Mouse (Mus musculus) heart, postnatal 36 days (tissue): Measurements from ENCODE around the gene Ntn3. TPM values are rescaled to one million over a fixed set of nuclear protein-coding genes. Genes with fewer than 3 reads are reported as not detected.

Experiments used
- DNase-seq, 2 experiments: peaks; one replicate each; pipeline ENCODE4 v3.0.0; 2021 to 2022
- intact Hi-C: fragments of 180-260 bp; cut with DNase I; formaldehyde crosslinking; loops from one replicate; pipeline ENCODE4 v1.15.1; 2025
- microRNA-seq, 2 experiments: library from miRNA; unstranded; fragments of <30 nt; microRNA quantifications; one replicate each; pipeline ENCODE4 v1.2.0; 2021; ENCODE audit warnings: borderline number of aligned reads in 2 of 2
- total RNA-seq, 2 experiments: library from RNA; stranded (reverse); gene quantifications; 2 replicates each; pipeline ENCODE4 v1.2.3; 2021

The Ntn3 gene
- total RNA-seq, 2 experiments from 2014 or later, result 0.58 to 0.68 TPM

DNA sequence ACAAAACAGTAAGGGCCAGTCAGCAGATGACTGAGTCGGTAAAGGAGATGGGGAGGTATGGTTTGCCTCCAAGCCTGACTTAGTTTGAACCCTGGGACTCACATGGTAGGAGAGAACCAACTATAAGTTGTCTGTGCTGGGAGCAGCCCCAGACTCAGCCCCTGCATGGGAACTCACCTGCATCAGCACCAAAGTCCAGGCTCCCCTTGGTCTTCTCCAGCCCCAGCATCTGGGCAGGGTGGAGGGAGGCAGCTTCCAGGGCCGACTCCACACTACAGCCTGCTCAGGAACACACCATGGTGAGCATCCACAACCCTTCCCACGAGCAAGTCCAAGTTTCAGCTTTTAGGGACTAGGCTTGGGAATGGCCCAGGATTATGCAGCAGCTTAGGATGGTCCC, 52.9 kb downstream of the Ntn3 start:
- intact Hi-C loops, result no loop called here
- no peak for DNase-seq

- intact Hi-C loops, result no loop called here
- no peak for DNase-seq
Measured at GRCm38 (mm10) chr17:24155742-24156141, 53.6 kb downstream of the Ntn3 start.

DNA sequence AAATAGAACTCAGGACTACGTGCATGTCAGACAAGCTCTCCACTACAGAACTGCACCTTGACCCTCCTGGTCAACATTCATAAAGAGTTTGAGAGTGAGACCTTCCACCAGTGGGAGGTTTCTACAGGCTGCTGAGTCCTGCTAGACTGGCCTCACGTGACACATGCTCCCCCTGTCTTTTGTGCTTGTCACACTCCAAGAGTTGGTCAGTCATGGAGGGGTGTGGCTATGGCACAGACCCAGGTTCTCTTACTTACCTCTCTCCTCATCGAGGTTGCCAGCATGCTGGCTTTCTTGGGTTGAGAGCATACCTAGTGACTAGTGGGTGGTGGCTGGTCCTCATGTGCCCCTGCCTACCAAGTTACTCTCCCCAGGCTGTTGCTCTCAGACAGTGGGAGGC, 54.9 kb downstream of the Ntn3 start:
- intact Hi-C loops, result loop anchor here (5.0 kb wide), 1 partner anchor 238 kb away; no protein-coding TSS in a partner anchor
- DNase-seq, result no peak

Small RNAs within 50 kb of the gene (microRNA-seq; reads per million reads assigned to microRNA genes)
- gene Mir5134, result 2.7 to 8.7 reads per million in 2 experiments
- gene Mir6965, result 0 to 0.67 reads per million in 2 experiments

Other genes starting within 250 kb of the Ntn3 start
- gene Prss30, start 229.0 kb downstream of the Ntn3 start, total RNA-seq, result not detected
- not detected for gene Prss22, start 211.4 kb downstream of the Ntn3 start, total RNA-seq
- not detected for gene Prss27, start 171.4 kb downstream of the Ntn3 start, total RNA-seq
- 10 to 100 TPM in 1 of 2 experiments, 1 to 10 TPM in 1; 8.8 to 11.4 TPM for gene Kctd5, start 136.0 kb downstream of the Ntn3 start, total RNA-seq
- gene Pdpk1, start 58.6 kb downstream of the Ntn3 start, total RNA-seq, result 10 to 100 TPM; 41.0 to 45.2 TPM
- gene Amdhd2, start 45.8 kb downstream of the Ntn3 start, total RNA-seq, result 10 to 100 TPM; 10.8 to 15.0 TPM
- gene Atp6v0c, start 39.8 kb downstream of the Ntn3 start, total RNA-seq, result 100 to 1,000 TPM; 227 to 247 TPM
- 1 to 10 TPM; 8.4 to 9.4 TPM for gene Tbc1d24, start 4.0 kb downstream of the Ntn3 start, total RNA-seq
- gene Tedc2, start 11.3 kb upstream of the Ntn3 start, total RNA-seq, result 1 to 10 TPM; 2.1 to 3.2 TPM
- 1 to 10 TPM in 1 of 2 experiments, under 1 TPM in 1; 0.92 to 1.1 TPM for gene Ccnf, start 42.0 kb upstream of the Ntn3 start, total RNA-seq
- under 1 TPM in 1 of 2 experiments, not detected in 1; 0.08 TPM for gene Abca17, start 141.5 kb upstream of the Ntn3 start, total RNA-seq
- 10 to 100 TPM; 13.5 to 15.5 TPM for gene Abca3, start 142.4 kb upstream of the Ntn3 start, total RNA-seq
- gene Rnps1, start 205.0 kb upstream of the Ntn3 start, total RNA-seq, result 10 to 100 TPM; 58.4 to 61.6 TPM
- gene Eci1, start 217.1 kb upstream of the Ntn3 start, total RNA-seq, result 100 to 1,000 TPM; 511 to 548 TPM
- gene Dnase1l2, start 233.6 kb upstream of the Ntn3 start, total RNA-seq, result 1 to 10 TPM; 1.1 to 1.4 TPM